Mouse (Mus musculus) brain, embryonic 14.5 days (tissue): Measurements from ENCODE around the gene Ikzf2.

Source experiments
- CTCF ChIP-seq: fragments of 200-500 bp; IDR thresholded peaks from 2 replicates; pipeline ENCODE4 v1.5.1; 2012; ENCODE audit warnings: inconsistent platforms, mild to moderate bottlenecking, moderate library complexity, borderline replicate concordance; ENCODE audit not compliant: insufficient read depth, insufficient read length; ENCODE audit errors: extremely low read depth
- POLR2A ChIP-seq: fragments of 200-500 bp; IDR thresholded peaks from 2 replicates; pipeline ENCODE4 v1.6.1; 2012; ENCODE audit warnings: mild to moderate bottlenecking, inconsistent platforms, borderline replicate concordance; ENCODE audit not compliant: poor library complexity, insufficient read depth, insufficient read length, severe bottlenecking; ENCODE audit errors: extremely low read depth

- TF ChIP-seq CTCF, result no peak
- TF ChIP-seq POLR2A, result no peak
Measured at GRCm38 (mm10) chr1:69681003-69681402, 6.0 kb downstream of the Ikzf2 start.
